Mouse (Mus musculus) right cerebral cortex, postnatal 4 days (tissue): Measurements from ENCODE around the gene Pdap1.

Source experiments
- DNase-seq: peaks from one replicate; pipeline ENCODE4 v3.0.0-alpha.2; 2022

The Pdap1 gene

DNA sequence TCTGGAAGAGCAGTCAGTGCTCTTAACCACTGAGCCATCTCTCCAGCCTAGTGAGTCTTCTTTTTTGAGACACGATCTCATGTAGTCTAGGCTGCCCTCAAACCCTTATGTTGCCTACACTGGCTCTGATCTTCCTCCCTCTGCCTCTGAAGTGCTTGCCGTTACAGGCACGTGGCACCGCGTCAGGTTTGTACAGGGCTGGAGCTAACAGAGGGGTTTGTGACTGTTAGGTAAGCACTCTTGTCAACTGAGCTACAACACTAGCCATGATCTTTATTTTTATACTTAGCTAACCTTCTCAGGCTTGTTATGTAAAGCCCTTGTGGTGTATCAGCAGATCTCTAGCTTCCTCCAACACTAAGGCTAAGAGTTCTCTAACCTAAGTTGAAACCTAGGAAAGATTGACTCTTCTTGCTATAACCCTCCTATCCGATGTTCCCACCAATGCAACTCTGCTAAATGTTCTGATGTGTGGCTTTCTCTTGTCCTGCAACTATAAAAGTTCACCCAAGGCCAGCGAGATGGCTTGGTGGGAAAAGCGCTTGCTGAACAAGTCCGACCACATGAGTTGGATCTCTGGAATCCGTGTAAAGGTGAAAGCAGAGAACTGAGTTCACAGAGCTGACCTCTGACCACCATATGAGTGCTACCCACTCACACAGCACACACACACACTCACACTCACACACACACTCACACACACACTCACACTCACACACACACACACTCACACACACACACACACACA, 58.0 kb downstream of the Pdap1 start:
- DNase-seq, result no peak
